Mouse (Mus musculus) cerebellum, adult 2 months (tissue): ENCODE measurements around the gene Gm15217. TPM values are rescaled to one million over a fixed set of nuclear protein-coding genes. Genes with fewer than 3 reads are reported as not detected.
A peak's percentile ranks its signal among the peaks of the same experiment; 100 is the strongest.

ENCODE experiments used
- DNase-seq, 2 experiments: peaks; one replicate each; pipeline ENCODE4 v3.0.0; 2021
- H3K27ac ChIP-seq: fragments of 200-500 bp; 2 replicates; pipeline ENCODE4 v1.5.1; 2012; ENCODE audit warnings: low read length, control low read depth, inconsistent platforms; ENCODE audit not compliant: insufficient read depth
- H3K27me3 ChIP-seq: fragments of 200-500 bp; 2 replicates; pipeline ENCODE4 v1.6.1; 2012; ENCODE audit warnings: inconsistent platforms, mild to moderate bottlenecking, low read length, moderate library complexity; ENCODE audit not compliant: control insufficient read depth, insufficient read depth
- H3K4me1 ChIP-seq: fragments of 200-500 bp; 2 replicates; pipeline ENCODE4 v1.6.1; 2011; ENCODE audit warnings: low read length; ENCODE audit not compliant: control insufficient read depth, insufficient read depth
- H3K4me3 ChIP-seq: fragments of 200-500 bp; replicated peaks from 2 replicates; pipeline ENCODE3; 2011; ENCODE audit warnings: mild to moderate bottlenecking, low read depth, low read length, control low read depth; ENCODE audit not compliant: insufficient read depth
- CTCF ChIP-seq: fragments of 200-500 bp; IDR thresholded peaks from 2 replicates; pipeline ENCODE4 v1.5.1; 2011; ENCODE audit warnings: low read depth, mild to moderate bottlenecking, control low read depth, low read length, moderate library complexity, borderline replicate concordance; ENCODE audit not compliant: insufficient read depth
- POLR2A ChIP-seq: fragments of 200-500 bp; IDR thresholded peaks from 2 replicates; pipeline ENCODE4 v1.6.1; 2011; ENCODE audit warnings: low read length, control low read depth, borderline replicate concordance; ENCODE audit not compliant: insufficient read depth
- WGBS: fragments of 180-500 bp; shearing (Covaris S2); methylation state at CpG from one replicate; pipeline ENCODE4 v1.1.7; 2018; 5-methylcytosine and 5-hydroxymethylcytosine counted together
- polyA plus RNA-seq: library from polyadenylated mRNA; depleted of rRNA; stranded (reverse); fragments of >200 nt; gene quantifications from 2 replicates; pipeline ENCODE4 v1.2.3, GENCODE M21; 2012

The Gm15217 gene
- polyA plus RNA-seq, 1 experiment = not detected

DNA sequence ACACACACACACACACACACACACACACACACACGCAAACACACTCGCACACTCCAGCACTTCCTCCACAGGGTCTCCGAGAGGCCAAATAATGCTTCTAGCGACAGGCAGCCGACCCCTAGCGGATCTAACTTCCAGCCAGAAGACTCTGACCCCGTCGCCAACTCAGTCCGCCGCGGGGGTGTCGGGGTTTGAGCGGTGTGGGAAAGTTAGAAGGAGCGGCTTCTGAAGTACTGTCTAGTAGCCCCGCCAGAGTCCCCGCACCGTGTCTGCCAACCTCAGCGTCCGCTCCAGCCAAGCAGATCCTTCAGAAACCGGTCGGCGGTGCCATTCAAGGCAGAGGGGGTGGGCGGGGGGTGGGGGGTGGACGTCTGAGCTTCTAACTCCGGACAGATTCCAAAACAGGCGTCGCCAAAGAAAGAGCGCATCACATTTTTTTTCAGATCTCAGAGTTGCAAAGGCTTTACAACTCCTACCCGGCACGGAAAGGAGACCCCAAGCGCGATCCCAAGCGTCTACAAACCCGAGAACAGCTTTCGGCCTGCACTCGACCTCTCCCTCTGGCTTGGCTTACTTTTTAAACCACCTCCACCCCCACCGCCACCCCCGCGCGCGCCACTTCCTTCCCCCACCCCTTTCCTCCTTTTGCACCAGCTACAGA, 8.7 kb downstream of the Gm15217 start:
- H3K27ac ChIP-seq = no peak overlapping the region
- TF ChIP-seq CTCF = no peak
- WGBS = 2% methylated on average over 41 of the region's 41 CpGs
- H3K4me3 ChIP-seq = peak overlapping the region; percentile 15
- H3K27me3 ChIP-seq = peaks cover 15% of the 10 kb centered on the region; the same call in 1 of the 2 replicates
- H3K4me1 ChIP-seq = 0 out of 2 replicates have a peak, but pooled peaks cover 4% of the 10 kb centered on the region
- no peak for DNase-seq

DNA sequence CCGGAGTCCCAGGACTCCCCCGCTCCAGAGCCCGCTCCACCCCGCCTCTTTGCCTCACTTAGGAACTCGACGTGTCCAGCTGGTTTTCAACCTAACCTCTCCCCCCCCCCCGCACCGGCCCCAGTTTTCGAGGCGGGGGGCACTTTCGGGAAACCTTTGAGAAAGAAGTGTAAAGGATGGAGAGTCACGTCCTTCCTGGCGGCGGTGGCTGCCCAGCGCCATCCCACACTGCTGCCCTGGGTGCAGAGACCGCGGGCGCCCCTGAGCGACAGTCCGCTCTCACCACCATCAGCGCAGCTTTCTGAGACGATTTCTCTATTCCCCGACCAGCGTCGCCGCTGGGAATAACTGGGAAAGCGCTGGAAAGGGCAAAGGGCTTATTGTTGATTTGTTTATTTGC, 9.4 kb downstream of the Gm15217 start:
- peaks cover 15% of the 10 kb centered on the region; the same call in 1 of the 2 replicates for H3K27me3 ChIP-seq
- WGBS = 1% methylated on average over 27 of the region's 27 CpGs

DNA sequence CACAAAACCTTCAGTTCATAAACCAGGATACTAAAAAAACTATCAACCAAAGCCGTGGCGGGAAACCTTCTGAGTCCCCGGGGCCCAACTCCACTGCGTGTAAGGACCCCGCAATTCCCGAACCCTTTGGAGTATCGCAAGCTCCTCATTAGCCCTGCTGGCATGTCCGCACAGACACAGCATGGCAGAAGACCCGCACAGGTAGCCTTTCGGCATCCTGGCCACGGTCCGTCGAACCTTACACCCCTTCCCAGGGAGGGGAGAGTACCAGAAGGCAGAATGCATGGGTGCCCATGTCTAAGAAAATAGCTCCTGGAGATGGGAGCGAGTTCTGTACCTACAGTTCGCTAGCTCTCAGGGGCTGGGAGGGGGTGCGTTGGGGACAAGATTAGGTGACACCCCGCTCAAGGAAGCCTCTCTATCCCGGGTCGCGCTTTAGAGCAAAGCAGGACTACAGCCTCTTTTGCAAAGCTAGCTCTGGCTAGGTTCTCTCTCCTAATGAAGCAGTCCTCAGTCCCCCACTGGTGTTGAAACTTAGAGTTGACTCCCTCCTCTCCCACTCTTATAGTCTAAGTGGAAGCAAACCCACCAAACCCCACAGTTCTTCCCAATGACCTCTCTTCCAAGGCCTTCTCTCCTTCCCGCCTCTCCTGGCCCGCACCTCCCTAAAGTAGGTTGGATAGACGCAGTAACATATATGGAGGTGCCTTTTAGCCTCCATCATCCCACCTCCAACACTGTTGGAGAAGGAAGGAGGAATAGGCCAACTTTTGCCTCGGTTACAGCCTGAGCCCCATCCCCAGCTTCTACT, 10.4 kb downstream of the Gm15217 start:
- no peak for DNase-seq
- Histone ChIP-seq H3K27ac (no peak overlapping the region), H3K27me3 (peaks cover 15% of the 10 kb centered on the region; the same call in 1 of the 2 replicates), H3K4me1 (0 out of 2 replicates have a peak, but pooled peaks cover 4% of the 10 kb centered on the region), H3K4me3 (no peak overlapping the region)
- WGBS = 8% methylated on average over 24 of the region's 24 CpGs
- TF ChIP-seq POLR2A = no peak
- TF ChIP-seq CTCF = no peak

More for the DNA sequence above, 9.4 kb downstream of the Gm15217 start:
- 0 out of 2 replicates have a peak, but pooled peaks cover 4% of the 10 kb centered on the region for H3K4me1 ChIP-seq
- H3K27ac ChIP-seq = no peak overlapping the region
- TF ChIP-seq POLR2A (no peak), CTCF (no peak)
- DNase-seq = no peak
- H3K4me3 ChIP-seq = no peak overlapping the region

DNA sequence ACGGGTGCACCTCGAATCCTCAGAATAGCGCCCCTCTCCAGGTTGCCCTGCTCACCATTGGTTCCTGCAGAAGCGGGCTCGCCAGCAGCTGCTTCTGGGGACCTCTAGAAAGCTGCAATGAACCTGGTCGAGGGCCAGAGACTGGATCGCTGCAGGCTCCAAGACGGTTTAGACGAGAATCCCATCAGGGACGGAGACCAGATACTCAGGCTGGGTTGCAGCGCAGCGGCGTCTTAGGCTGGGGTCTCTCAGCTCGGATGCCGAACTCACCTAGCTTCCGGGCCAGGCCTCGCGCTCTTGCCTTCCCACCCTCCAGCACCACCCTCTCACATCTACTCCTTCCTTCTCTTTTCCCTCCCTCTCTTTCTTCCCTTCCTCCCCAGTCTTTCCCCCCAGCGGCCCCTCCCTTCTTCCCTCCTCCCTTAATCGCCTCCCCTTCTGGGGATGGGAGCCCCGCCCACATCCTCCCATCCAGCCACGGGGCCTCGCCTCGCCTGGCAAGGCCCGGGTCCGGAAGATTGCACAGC, 11.1 kb downstream of the Gm15217 start, which contains the start of gene Bmp4:
Bmp4 (minus strand) TSS at position 421 of the 527 bp plus-strand sequence.
- no peak within 1 kb of the TSS for H3K27ac ChIP-seq
- 0 out of 2 replicates have a peak, but pooled peaks cover 4% of the 10 kb centered on the region for H3K4me1 ChIP-seq
- peaks cover 15% of the 10 kb centered on the region; the same call in 1 of the 2 replicates for H3K27me3 ChIP-seq
- 6% methylated on average over 26 of the region's 26 CpGs for WGBS
- DNase-seq = no peak
- TF ChIP-seq POLR2A (no peak), CTCF (no peak)
- H3K4me3 ChIP-seq = no peak within 1 kb of the TSS

DNA sequence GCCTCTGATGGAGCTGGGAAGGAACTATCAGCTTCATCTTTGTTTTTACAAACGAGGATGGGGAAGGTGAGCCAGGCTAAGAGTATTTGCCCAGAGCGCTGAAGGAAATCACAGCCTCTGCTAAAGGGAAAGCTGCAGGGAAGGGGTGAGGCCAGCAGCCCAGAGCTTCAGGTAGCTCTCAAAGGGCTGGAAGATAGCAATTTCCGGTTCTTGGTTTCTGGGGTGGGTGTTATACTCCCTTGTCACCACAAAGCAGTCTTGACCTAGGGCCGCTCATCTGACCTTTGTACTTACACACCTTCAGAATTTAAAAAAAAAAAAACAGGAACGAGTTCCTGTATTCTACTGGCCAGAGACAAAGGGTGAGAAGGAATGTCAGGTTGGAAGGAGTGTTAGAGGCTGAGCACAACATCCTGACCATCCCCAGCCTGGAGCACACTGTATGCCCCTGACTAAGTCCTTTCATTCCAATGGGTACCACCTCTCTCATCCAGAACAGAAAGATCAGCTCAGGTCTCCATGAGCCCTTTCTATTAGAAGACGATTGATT, 12.5 kb downstream of the Gm15217 start:
- WGBS = 82% methylated on average over 6 of the region's 6 CpGs
- H3K27ac ChIP-seq = no peak overlapping the region

DNA sequence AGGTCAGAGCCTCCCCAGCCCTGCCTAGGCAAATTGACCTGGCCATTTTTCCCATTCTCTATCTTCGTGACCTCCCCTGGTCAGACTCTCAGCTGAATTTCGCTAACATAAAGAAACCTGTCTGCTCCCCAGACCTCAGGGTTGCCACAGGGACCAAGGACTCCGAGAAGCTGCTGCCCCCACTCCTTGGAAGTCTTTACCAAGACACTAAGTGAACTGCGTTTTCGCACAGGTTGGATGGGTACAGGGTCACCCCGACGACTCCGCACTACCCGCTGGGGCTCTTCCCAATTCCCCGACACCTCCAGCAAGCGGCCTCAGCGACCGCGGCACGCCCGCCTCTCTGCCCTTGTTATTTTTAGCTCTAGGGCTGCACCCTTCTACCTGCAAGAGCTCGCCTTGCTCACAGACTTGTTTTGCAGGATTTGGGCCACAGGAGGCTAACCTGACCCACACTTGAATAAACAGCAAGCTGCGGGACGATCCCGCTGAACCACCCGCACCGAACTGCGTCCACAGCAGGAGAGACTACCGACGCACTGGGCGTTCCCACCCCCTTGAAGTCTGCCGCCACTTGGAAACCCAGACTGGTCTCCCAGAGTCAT, 19.0 kb downstream of the Gm15217 start:
- H3K4me3 ChIP-seq = peak overlapping the region; percentile 7
- no peak for DNase-seq
- no peak overlapping the region for H3K27ac ChIP-seq
- TF ChIP-seq CTCF (no peak), POLR2A (no peak)
- no peaks in the 10 kb centered on the region for H3K4me1 ChIP-seq
- H3K27me3 ChIP-seq = no peaks in the 10 kb centered on the region; the same call in 1 of the 2 replicates
- 6% methylated on average over 27 of the region's 27 CpGs for WGBS

More for the DNA sequence above, 12.5 kb downstream of the Gm15217 start:
- Histone ChIP-seq H3K27me3 (peaks cover 9% of the 10 kb centered on the region; the same call in 1 of the 2 replicates), H3K4me1 (no peaks in the 10 kb centered on the region), H3K4me3 (no peak overlapping the region)
- DNase-seq = no peak
- TF ChIP-seq CTCF (no peak), POLR2A (no peak)

DNA sequence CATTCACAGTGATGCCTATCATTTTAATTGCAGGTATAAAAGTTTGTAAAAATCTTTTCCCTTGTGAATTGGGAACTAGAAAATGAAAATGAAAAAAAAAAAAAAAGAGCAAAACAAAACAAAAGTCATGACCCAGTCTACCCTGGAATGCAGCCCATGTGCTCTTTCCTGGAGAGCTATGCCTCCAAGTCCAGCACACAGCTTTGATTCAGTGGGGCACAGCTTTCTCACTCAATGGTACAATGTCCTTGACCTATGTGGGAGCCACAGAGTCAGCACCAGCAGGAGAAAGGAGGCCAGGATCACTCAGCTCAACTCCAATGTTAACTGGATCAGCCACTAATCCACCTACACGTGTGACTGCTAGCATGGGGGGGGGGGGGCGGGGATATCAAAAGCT, 20.7 kb downstream of the Gm15217 start:
- WGBS = 78% methylated on average over 2 of the region's 2 CpGs
- DNase-seq = no peak
- no peaks in the 10 kb centered on the region; the same call in 1 of the 2 replicates for H3K27me3 ChIP-seq

More for the DNA sequence above, 20.7 kb downstream of the Gm15217 start:
- H3K27ac ChIP-seq = no peak overlapping the region
- no peaks in the 10 kb centered on the region for H3K4me1 ChIP-seq
- no peak overlapping the region for H3K4me3 ChIP-seq
- TF ChIP-seq POLR2A = no peak
- no peak for TF ChIP-seq CTCF
